Mouse (Mus musculus) liver, embryonic 14.5 days (tissue): ENCODE results near the gene Hoxb3. TPM values are rescaled to one million over a fixed set of nuclear protein-coding genes. Genes with fewer than 3 reads are reported as not detected.

ENCODE experiments used
- ATAC-seq: fragments of 200-750 bp; cut with Nextera tagmentation; 2 replicates; pipeline ENCODE4 v1.8.0; 2017; ENCODE audit warnings: moderate number of reproducible peaks, mild to moderate bottlenecking, moderate library complexity; ENCODE audit not compliant: insufficient read depth
- DNase-seq, 3 experiments: peaks; one replicate each; pipeline ENCODE4 v3.0.0-alpha.2; 2012 to 2013; ENCODE audit warnings: low read depth in 3 of 3, low spot score in 3 of 3
- H3K27ac ChIP-seq: fragments of 300-500 bp; sonication (generic); 2 replicates; pipeline ENCODE4 v1.5.1; 2014; ENCODE audit warnings: moderate library complexity, mild to moderate bottlenecking, control low read depth, inconsistent platforms
- H3K27me3 ChIP-seq: fragments of 300-500 bp; sonication (generic); 2 replicates; pipeline ENCODE4 v1.6.1; 2014; ENCODE audit warnings: mild to moderate bottlenecking, low read length, moderate library complexity; ENCODE audit not compliant: control insufficient read depth, insufficient read depth
- H3K36me3 ChIP-seq: fragments of 300-500 bp; sonication (generic); replicated peaks from 2 replicates; pipeline ENCODE4 v1.6.1; 2014; ENCODE audit warnings: low read depth; ENCODE audit not compliant: control insufficient read depth, insufficient read depth
- H3K4me1 ChIP-seq, 2 experiments: fragments of 200-500 bp in 1 of 2; fragments of 300-500 bp in 1 of 2; sonication (generic) in 1 of 2; replicated peaks; 2 replicates each; pipeline ENCODE4 v1.6.1; 2012 to 2014; ENCODE audit warnings: antibody characterized with exemption in 1 of 2, inconsistent platforms in 1 of 2, low read length in 1 of 2; ENCODE audit not compliant: control insufficient read depth in 2 of 2, insufficient read depth in 2 of 2
- H3K4me2 ChIP-seq: fragments of 300-500 bp; sonication (generic); 2 replicates; pipeline ENCODE4 v1.6.1; 2014; ENCODE audit warnings: low read depth, mild to moderate bottlenecking, control low read depth, moderate library complexity
- H3K4me3 ChIP-seq, 2 experiments: fragments of 200-500 bp in 1 of 2; fragments of 300-500 bp in 1 of 2; sonication (generic) in 1 of 2; 2 replicates each; pipeline ENCODE4 v1.5.1; 2012 to 2014; ENCODE audit warnings: low read depth in 2 of 2, low read length in 2 of 2, mild to moderate bottlenecking in 2 of 2, control low read depth in 1 of 2, inconsistent platforms in 1 of 2, moderate library complexity in 1 of 2; ENCODE audit not compliant: insufficient read depth in 1 of 2
- H3K9ac ChIP-seq: fragments of 300-500 bp; sonication (generic); replicated peaks from 2 replicates; pipeline ENCODE4 v1.6.1; 2014; ENCODE audit warnings: mild to moderate bottlenecking, control low read depth, moderate library complexity
- H3K9me3 ChIP-seq: fragments of 300-500 bp; sonication (generic); 2 replicates; pipeline ENCODE4 v1.6.1; 2016; ENCODE audit warnings: low read length, mixed read lengths; ENCODE audit not compliant: control insufficient read depth
- CTCF ChIP-seq: IDR thresholded peaks from 2 replicates; pipeline ENCODE4 v1.5.1; 2016; ENCODE audit warnings: antibody characterized with exemption, low read depth, control low read depth
- EP300 ChIP-seq: IDR thresholded peaks from 2 replicates; pipeline ENCODE4 v1.6.1; 2016; ENCODE audit warnings: antibody characterized with exemption, low read depth
- WGBS: fragments of 180-500 bp; shearing (Covaris S2); extraction: QIAGEN DNeasy Blood & Tissue Kit; methylation state at CpG from one replicate; pipeline ENCODE4 v1.1.7; 2014; ENCODE audit not compliant: insufficient replicate concordance; 5-methylcytosine and 5-hydroxymethylcytosine counted together
- polyA plus RNA-seq, 2 experiments: library from polyadenylated mRNA; depleted of rRNA in 1 of 2; stranded (reverse) in 1 of 2; unstranded in 1 of 2; fragments of >200 nt; fragmentation: Nextera tagmentation in 1 of 2; extraction: Ambion mirVana in 1 of 2; gene quantifications; 2 replicates each; pipeline versions ENCODE4 v1.2.1 to v1.2.3; 2012 to 2014

The Hoxb3 gene
- polyA plus RNA-seq, 2 experiments, result 0.38 TPM; not detected in 1

- DNase-seq, result no peak
- H3K27me3 ChIP-seq, result peaks cover 99% of the 10 kb centered on the region
- 2% methylated on average over 22 of the region's 22 CpGs for WGBS
- H3K36me3 ChIP-seq, result no peaks in the 10 kb centered on the region
- H3K4me2 ChIP-seq, result no peak overlapping the region
- no peak overlapping the region for H3K4me3 ChIP-seq
- H3K9me3 ChIP-seq, result no peaks in the 10 kb centered on the region
- TF ChIP-seq CTCF (no peak), EP300 (no peak)
- H3K9ac ChIP-seq, result no peak overlapping the region
- H3K4me1 ChIP-seq, result no peaks in the 10 kb centered on the region
- H3K27ac ChIP-seq, result no peak overlapping the region
- no peak for ATAC-seq
These were observed 29.7 kb upstream of the Hoxb3 start for GRCm38 (mm10) chr11:96293302-96293921.

GRCm38 (mm10) chr11:96294245-96295091 is 28.7 kb upstream of the Hoxb3 start:
- DNase-seq (peak; percentile 10 to 13 (median 11)), ATAC-seq (no peak)
- Histone ChIP-seq H3K36me3 (no peaks in the 10 kb centered on the region), H3K9me3 (no peaks in the 10 kb centered on the region), H3K4me2 (no peak overlapping the region), H3K9ac (no peak overlapping the region), H3K4me1 (no peaks in the 10 kb centered on the region), H3K4me3 (peak overlapping the region in 1 of 2 experiments; percentile 6; a peak in 1 of 4 replicates), H3K27ac (no peak overlapping the region), H3K27me3 (peaks cover 100% of the 10 kb centered on the region)
- no peak for TF ChIP-seq EP300
- peak; percentile 68 for TF ChIP-seq CTCF
- WGBS, result under 1% methylated on average over 32 of the region's 32 CpGs

- Histone ChIP-seq H3K27ac (no peak overlapping the region), H3K9me3 (no peaks in the 10 kb centered on the region), H3K4me3 (no peak overlapping the region), H3K4me2 (no peak overlapping the region), H3K9ac (no peak overlapping the region), H3K36me3 (no peaks in the 10 kb centered on the region), H3K4me1 (no peaks in the 10 kb centered on the region), H3K27me3 (peaks cover 100% of the 10 kb centered on the region)
- ATAC-seq (no peak), DNase-seq (no peak)
- under 1% methylated on average over 30 of the region's 30 CpGs for WGBS
- TF ChIP-seq CTCF, result no peak
- no peak for TF ChIP-seq EP300
These were observed 27.9 kb upstream of the Hoxb3 start for GRCm38 (mm10) chr11:96295092-96295835.

DNA sequence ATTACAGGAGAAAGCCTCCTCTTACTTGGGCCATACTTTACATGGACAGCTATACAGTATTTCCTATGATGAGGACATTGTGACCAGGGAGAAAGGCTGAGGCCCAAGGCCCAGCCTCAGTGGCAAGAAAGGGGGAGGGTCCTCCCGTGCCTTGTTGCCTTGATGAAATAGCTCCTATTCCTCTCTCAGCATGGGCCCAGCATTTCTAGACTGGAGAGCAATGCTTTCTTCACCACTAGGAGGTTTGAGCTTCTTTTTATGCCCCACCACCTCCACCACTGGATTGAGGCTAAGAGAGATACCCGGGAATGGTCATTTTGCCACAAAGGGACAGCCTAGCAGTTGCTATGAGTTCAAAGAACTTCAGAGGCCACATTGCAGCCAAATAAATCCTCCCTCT is 26.1 kb upstream of the Hoxb3 start:
- H3K4me2 ChIP-seq, result no peak overlapping the region
- no peak overlapping the region for H3K9ac ChIP-seq
- no peak for DNase-seq
- H3K27me3 ChIP-seq, result peaks cover 100% of the 10 kb centered on the region
- ATAC-seq, result no peak
- no peaks in the 10 kb centered on the region for H3K9me3 ChIP-seq
- no peak overlapping the region for H3K4me3 ChIP-seq
- WGBS, result 25% methylated on average over 2 of the region's 2 CpGs
- no peaks in the 10 kb centered on the region for H3K4me1 ChIP-seq
- TF ChIP-seq CTCF, result no peak
- no peak for TF ChIP-seq EP300
- H3K36me3 ChIP-seq, result no peaks in the 10 kb centered on the region
- no peak overlapping the region for H3K27ac ChIP-seq

GRCm38 (mm10) chr11:96297428-96297827 is 25.7 kb upstream of the Hoxb3 start:
- no peak overlapping the region for H3K4me3 ChIP-seq
- H3K4me2 ChIP-seq, result no peak overlapping the region
- 20% methylated on average over 3 of the region's 3 CpGs for WGBS
- DNase-seq (no peak), ATAC-seq (no peak)
- no peaks in the 10 kb centered on the region for H3K9me3 ChIP-seq
- H3K9ac ChIP-seq, result no peak overlapping the region
- no peaks in the 10 kb centered on the region for H3K4me1 ChIP-seq
- TF ChIP-seq CTCF (no peak), EP300 (no peak)
- no peaks in the 10 kb centered on the region for H3K36me3 ChIP-seq
- no peak overlapping the region for H3K27ac ChIP-seq
- H3K27me3 ChIP-seq, result peaks cover 100% of the 10 kb centered on the region
